Mouse (Mus musculus) stomach, postnatal 0 days (tissue): ENCODE results near the gene Tgfbr2. TPM values are rescaled to one million over a fixed set of nuclear protein-coding genes. Genes with fewer than 3 reads are reported as not detected.

Experiments
- ATAC-seq: fragments of 200-750 bp; cut with Nextera tagmentation; 2 replicates; pipeline ENCODE4 v1.8.0; 2017; ENCODE audit not compliant: low FRiP score, low TSS enrichment
- DNase-seq: peaks from one replicate; pipeline ENCODE4 v3.0.0-alpha.2; 2016; ENCODE audit warnings: low spot score
- H3K27ac ChIP-seq: fragments of 300-500 bp; sonication (generic); replicated peaks from 2 replicates; pipeline ENCODE4 v1.5.1; 2014; ENCODE audit warnings: mild to moderate bottlenecking, control low read depth
- H3K27me3 ChIP-seq: fragments of 300-500 bp; sonication (generic); 2 replicates; pipeline ENCODE4 v1.6.1; 2014; ENCODE audit warnings: low read length; ENCODE audit not compliant: control insufficient read depth, insufficient read depth
- H3K36me3 ChIP-seq: fragments of 300-500 bp; sonication (generic); 2 replicates; pipeline ENCODE4 v1.6.1; 2014; ENCODE audit warnings: low read length, mixed read lengths; ENCODE audit not compliant: control insufficient read depth, insufficient read depth
- H3K4me1 ChIP-seq: fragments of 300-500 bp; sonication (generic); replicated peaks from 2 replicates; pipeline ENCODE4 v1.6.1; 2014; ENCODE audit warnings: antibody characterized with exemption; ENCODE audit not compliant: control insufficient read depth, insufficient read depth
- H3K4me2 ChIP-seq: fragments of 300-500 bp; sonication (generic); replicated peaks from 2 replicates; pipeline ENCODE4 v1.6.1; 2014; ENCODE audit warnings: low read depth, mild to moderate bottlenecking, control low read depth, moderate library complexity
- H3K4me3 ChIP-seq: fragments of 300-500 bp; sonication (generic); 2 replicates; pipeline ENCODE4 v1.5.1; 2014; ENCODE audit warnings: low read depth, low read length, control low read depth
- H3K9ac ChIP-seq: fragments of 300-500 bp; sonication (generic); 2 replicates; pipeline ENCODE4 v1.6.1; 2014; ENCODE audit warnings: mild to moderate bottlenecking, low read length, control low read depth, mixed read lengths
- H3K9me3 ChIP-seq: fragments of 300-500 bp; sonication (generic); 2 replicates; pipeline ENCODE4 v1.6.1; 2016; ENCODE audit warnings: low read length; ENCODE audit not compliant: control insufficient read depth
- CTCF ChIP-seq: IDR thresholded peaks from 2 replicates; pipeline ENCODE4 v1.5.1; 2016; ENCODE audit warnings: antibody characterized with exemption, low read depth, mild to moderate bottlenecking, moderate library complexity
- EP300 ChIP-seq: optimal IDR thresholded peaks from 2 replicates; pipeline ENCODE3; 2016; ENCODE audit warnings: antibody characterized with exemption
- WGBS: fragments of 180-500 bp; shearing (Covaris S2); extraction: QIAGEN DNeasy Blood & Tissue Kit; methylation state at CpG from one replicate; pipeline ENCODE4 v1.1.7; 2014; 5-methylcytosine and 5-hydroxymethylcytosine counted together
- polyA plus RNA-seq: library from polyadenylated mRNA; unstranded; fragments of >200 nt; fragmentation: Nextera tagmentation; extraction: Ambion mirVana; gene quantifications from 2 replicates; pipeline ENCODE4 v1.2.1, GENCODE M21; 2015

Tgfbr2 gene
- polyA plus RNA-seq, 1 experiment from 2014 or later: 16.8 TPM

GRCm38 (mm10) chr9:116220159-116220515 is 45.0 kb upstream of the Tgfbr2 start:
- 78% methylated on average over 4 of the region's 4 CpGs for WGBS
- DNase-seq (no peak), ATAC-seq (no peak)
- TF ChIP-seq EP300: no peak
- TF ChIP-seq CTCF: no peak
- H3K36me3 ChIP-seq: no peaks in the 10 kb centered on the region
- H3K4me3 ChIP-seq: no peak overlapping the region
- no peaks in the 10 kb centered on the region for H3K27me3 ChIP-seq
- peaks cover 9% of the 10 kb centered on the region for H3K4me1 ChIP-seq
- peak overlapping the region; percentile 1; the same call in 1 of the 2 replicates for H3K27ac ChIP-seq
- no peak overlapping the region for H3K9ac ChIP-seq
- H3K4me2 ChIP-seq: no peak overlapping the region
- H3K9me3 ChIP-seq: no peaks in the 10 kb centered on the region

- Histone ChIP-seq H3K9me3 (no peaks in the 10 kb centered on the region), H3K36me3 (no peaks in the 10 kb centered on the region)
Measured at GRCm38 (mm10) chr9:116219234-116220158, 44.3 kb upstream of the Tgfbr2 start.

GRCm38 (mm10) chr9:116218780-116219179 is 43.6 kb upstream of the Tgfbr2 start:
- no peaks in the 10 kb centered on the region for H3K36me3 ChIP-seq
- H3K9ac ChIP-seq: no peak overlapping the region
- no peak overlapping the region for H3K4me2 ChIP-seq
- ATAC-seq: peak; percentile 49
- no peaks in the 10 kb centered on the region for H3K27me3 ChIP-seq
- peak overlapping the region; percentile 36; the same call in 1 of the 2 replicates for H3K27ac ChIP-seq
- no peaks in the 10 kb centered on the region for H3K9me3 ChIP-seq
- no peak overlapping the region for H3K4me3 ChIP-seq
- WGBS: 21% methylated on average over 4 of the region's 4 CpGs
- DNase-seq: no peak
- peaks cover 9% of the 10 kb centered on the region for H3K4me1 ChIP-seq
- TF ChIP-seq CTCF (no peak), EP300 (no peak)

More at GRCm38 (mm10) chr9:116219234-116220158, 44.3 kb upstream of the Tgfbr2 start:
- peak overlapping the region; percentile 65 for H3K27ac ChIP-seq
- DNase-seq (no peak), ATAC-seq (no peak)
- H3K9ac ChIP-seq: no peak overlapping the region
- H3K27me3 ChIP-seq: no peaks in the 10 kb centered on the region
- TF ChIP-seq CTCF (no peak), EP300 (no peak)
- H3K4me3 ChIP-seq: no peak overlapping the region
- no peak overlapping the region for H3K4me2 ChIP-seq
- WGBS: 38% methylated on average over 9 of the region's 9 CpGs
- peaks cover 9% of the 10 kb centered on the region for H3K4me1 ChIP-seq

GRCm38 (mm10) chr9:116217099-116217498 is 41.9 kb upstream of the Tgfbr2 start:
- Histone ChIP-seq H3K4me3 (no peak overlapping the region), H3K9me3 (no peaks in the 10 kb centered on the region), H3K4me2 (no peak overlapping the region), H3K4me1 (peaks cover 9% of the 10 kb centered on the region), H3K27me3 (no peaks in the 10 kb centered on the region), H3K36me3 (no peaks in the 10 kb centered on the region), H3K27ac (no peak overlapping the region), H3K9ac (no peak overlapping the region)
- 79% methylated on average over 7 of the region's 7 CpGs for WGBS
- TF ChIP-seq CTCF: no peak
- no peak for TF ChIP-seq EP300
- ATAC-seq (no peak), DNase-seq (no peak)

GRCm38 (mm10) chr9:116216677-116217076 is 41.5 kb upstream of the Tgfbr2 start:
- Histone ChIP-seq H3K9me3 (no peaks in the 10 kb centered on the region), H3K36me3 (no peaks in the 10 kb centered on the region), H3K9ac (no peak overlapping the region), H3K4me3 (no peak overlapping the region), H3K27me3 (no peaks in the 10 kb centered on the region), H3K4me2 (no peak overlapping the region), H3K27ac (no peak overlapping the region), H3K4me1 (peaks cover 9% of the 10 kb centered on the region)
- no peak for ATAC-seq
- TF ChIP-seq CTCF (0 out of 2 replicates have a peak, but pooled peaks have one; percentile 12), EP300 (no peak)
- DNase-seq: no peak
- 85% methylated on average over 10 of the region's 10 CpGs for WGBS

GRCm38 (mm10) chr9:116214296-116214695 is 39.1 kb upstream of the Tgfbr2 start:
- ATAC-seq (no peak), DNase-seq (no peak)
- no peaks in the 10 kb centered on the region for H3K36me3 ChIP-seq
- no peaks in the 10 kb centered on the region for H3K27me3 ChIP-seq
- H3K9me3 ChIP-seq: no peaks in the 10 kb centered on the region
- no peak overlapping the region for H3K4me3 ChIP-seq
- H3K4me2 ChIP-seq: no peak overlapping the region
- H3K9ac ChIP-seq: no peak overlapping the region
- H3K27ac ChIP-seq: no peak overlapping the region
- no peak for TF ChIP-seq CTCF
- peaks cover 8% of the 10 kb centered on the region for H3K4me1 ChIP-seq
- 81% methylated on average over 6 of the region's 6 CpGs for WGBS
